Mouse (Mus musculus) spleen, adult 2 months (tissue): ENCODE measurements at regions not wholly inside any gene's neighbourhood (a gene's known extent, or its start where the extent isn't known, plus 50 kb on each side); places are given as distances from the start of the nearest gene placed in this dataset.

Experiments
- CTCF ChIP-seq: fragments of 200-500 bp; IDR thresholded peaks from 2 replicates; pipeline ENCODE4 v1.5.1; 2011; ENCODE audit warnings: mild to moderate bottlenecking, inconsistent platforms; ENCODE audit not compliant: insufficient read depth, insufficient read length, insufficient replicate concordance; ENCODE audit errors: extremely low read depth
- POLR2A ChIP-seq: fragments of 200-500 bp; IDR thresholded peaks from 2 replicates; pipeline ENCODE4 v1.6.1; 2011; ENCODE audit warnings: low read depth, low read length, inconsistent platforms

DNA sequence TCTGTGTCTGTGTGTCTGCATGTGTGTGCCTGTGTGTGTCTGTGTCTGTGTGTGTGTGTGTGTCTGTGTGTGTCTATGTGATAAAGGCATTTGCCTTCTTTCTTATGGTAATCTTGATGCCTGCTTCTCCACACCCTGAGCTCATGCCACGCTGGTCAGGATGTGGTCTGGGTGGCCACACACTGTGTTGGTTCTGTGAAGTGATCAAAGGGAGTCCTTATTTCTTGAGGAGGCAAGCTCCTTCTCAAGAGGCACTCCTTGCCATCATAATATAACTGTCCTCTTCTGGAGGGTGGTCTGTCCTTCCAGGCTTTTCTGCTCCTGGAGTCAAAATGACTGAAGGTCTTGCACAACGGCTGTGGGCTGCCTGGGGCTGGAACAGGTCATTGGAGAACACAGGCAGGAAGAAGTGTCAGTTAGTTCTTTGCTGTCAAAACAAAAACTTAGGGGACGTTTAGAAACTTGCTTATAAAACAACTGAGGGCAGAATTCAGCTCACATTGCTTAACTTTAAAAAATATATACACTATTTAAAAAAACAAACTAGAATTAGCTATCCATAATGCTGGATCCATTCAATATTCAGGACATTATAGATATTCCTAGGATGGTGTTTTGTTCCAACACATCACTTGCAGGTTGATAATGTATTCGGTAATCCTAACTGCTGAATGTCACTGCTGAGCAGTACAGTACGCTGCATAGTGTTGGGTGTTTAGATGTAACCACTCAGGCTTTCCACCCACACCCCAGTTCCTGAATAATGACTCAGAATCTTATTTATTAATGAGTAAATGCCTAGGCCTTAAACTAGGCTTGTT lies 50.3 kb upstream of the Lta4h start:
- no peak for TF ChIP-seq CTCF
- no peak for TF ChIP-seq POLR2A
